Mouse (Mus musculus) thymus, postnatal 4 days (tissue): ENCODE data around the gene Abca9.

ENCODE experiments used
- DNase-seq: peaks from one replicate; pipeline ENCODE4 v3.0.0; 2021

Gene Abca9

GRCm38 (mm10) chr11:110060127-110060526, 107.9 kb downstream of the Abca9 start:
- DNase-seq = no peak

GRCm38 (mm10) chr11:110053681-110054080, 114.3 kb downstream of the Abca9 start:
- no peak for DNase-seq
